Mouse (Mus musculus) adrenal gland, postnatal 14 days (tissue): ENCODE results near the gene Adgrf1. TPM values are rescaled to one million over a fixed set of nuclear protein-coding genes. Genes with fewer than 3 reads are reported as not detected.
A peak's percentile ranks its signal among the peaks of the same experiment; 100 is the strongest.

ENCODE experiments used
- DNase-seq: peaks from one replicate; pipeline ENCODE4 v3.0.0; 2021; ENCODE audit warnings: mixed read lengths
- long read RNA-seq, 2 experiments: library from polyadenylated mRNA; stranded (forward); transcript quantifications; one replicate each; pipeline ENCODE4 v2.0.0; 2021
- total RNA-seq: library from RNA; stranded (reverse); gene quantifications from 2 replicates; pipeline ENCODE4 v1.2.3, GENCODE M21; 2021

Adgrf1 gene
- 0.11 and 0.82 TPM in 2 replicates for total RNA-seq
- long read RNA-seq, experiment 1, result 0 reads
- long read RNA-seq, experiment 2, result 0 reads

DNA sequence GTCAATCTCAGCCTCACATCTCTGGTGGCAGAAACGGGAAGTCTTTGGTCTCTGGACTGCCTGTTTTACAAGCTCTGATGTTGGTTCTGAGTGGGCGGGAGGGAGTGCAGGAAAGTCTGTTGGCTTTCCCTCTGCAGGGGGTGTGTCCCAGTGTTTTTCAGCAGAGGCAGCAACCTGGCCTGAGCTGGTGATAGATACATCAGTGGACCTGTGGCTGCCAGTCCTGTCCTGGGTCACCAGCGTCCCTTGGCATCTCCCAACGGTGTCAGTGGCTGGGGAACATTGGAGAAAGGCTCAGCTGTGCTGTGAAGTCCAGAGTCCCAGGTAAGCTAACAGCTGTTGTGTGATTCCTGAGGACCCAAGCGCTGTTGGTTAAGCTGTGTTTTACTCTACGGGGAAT lies at the start of gene Adgrf1:
Gene Adgrf1 (plus strand): TSS at position 169 of the 400 bp plus-strand sequence.
- no peak for DNase-seq

DNA sequence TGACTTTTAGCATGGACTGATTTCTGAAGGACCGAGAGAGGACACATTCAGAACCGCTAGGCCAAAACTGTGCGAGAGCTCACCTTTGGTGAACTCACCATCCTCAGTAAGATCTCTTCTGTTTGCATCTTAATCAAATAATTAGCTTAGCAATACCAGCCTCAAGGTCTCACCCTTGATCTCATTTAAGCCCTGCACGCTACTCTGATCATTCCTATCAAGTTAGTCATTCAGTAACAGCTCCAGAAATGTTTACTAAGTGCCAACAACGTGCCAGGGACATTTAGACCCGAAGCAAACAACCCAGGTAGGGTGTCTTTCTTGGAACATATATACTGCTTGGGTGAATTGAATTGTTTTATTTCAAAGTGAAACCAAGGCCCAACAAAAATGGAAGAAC lies 44.0 kb upstream of the Adgrf1 start:
- DNase-seq, result no peak

GRCm38 (mm10) chr17:43229621-43230513 lies 40.3 kb upstream of the Adgrf1 start:
- DNase-seq, result peak; percentile 74

DNA sequence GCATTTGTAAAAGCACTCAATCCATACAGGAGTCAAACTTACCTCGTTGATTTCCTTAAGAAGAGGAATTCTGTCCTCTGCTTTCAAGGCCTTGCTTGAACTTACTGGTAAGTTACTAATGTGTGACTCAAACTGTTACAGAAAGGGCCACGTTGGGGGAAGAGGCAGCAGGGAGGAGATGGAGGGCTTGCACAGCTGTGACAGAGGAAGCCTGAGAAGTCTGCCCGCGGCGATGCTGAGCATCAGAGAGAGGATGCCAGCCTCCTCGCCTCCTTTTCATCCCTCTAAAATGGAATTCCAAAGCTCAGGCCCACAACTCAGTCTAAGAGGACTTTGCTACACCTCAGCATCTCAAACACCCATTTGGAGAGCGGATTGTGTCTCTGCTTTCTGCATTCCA lies 39.3 kb upstream of the Adgrf1 start:
- DNase-seq, result no peak

DNA sequence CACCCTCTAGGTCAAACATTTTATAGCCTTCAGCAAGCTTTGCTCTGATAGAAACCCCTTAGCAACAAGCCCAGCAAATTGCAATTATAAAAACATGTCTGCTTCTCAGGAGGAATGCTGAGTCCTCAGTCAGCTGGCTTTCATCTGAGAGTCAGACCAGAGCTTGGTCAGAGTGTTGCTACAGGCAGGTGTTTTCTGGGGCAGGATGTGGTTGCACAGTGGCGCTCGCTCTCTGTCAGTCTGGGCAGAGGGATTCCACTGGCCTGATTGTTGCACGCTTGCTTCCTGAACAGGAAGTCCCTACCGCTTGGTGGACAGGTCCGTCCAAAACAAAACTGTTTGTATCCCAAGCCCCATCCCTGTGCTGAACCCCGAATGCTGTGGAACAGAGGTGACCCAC lies 37.4 kb upstream of the Adgrf1 start:
- DNase-seq, result no peak

GRCm38 (mm10) chr17:43236656-43237250 lies 33.4 kb upstream of the Adgrf1 start:
- no peak for DNase-seq

DNA sequence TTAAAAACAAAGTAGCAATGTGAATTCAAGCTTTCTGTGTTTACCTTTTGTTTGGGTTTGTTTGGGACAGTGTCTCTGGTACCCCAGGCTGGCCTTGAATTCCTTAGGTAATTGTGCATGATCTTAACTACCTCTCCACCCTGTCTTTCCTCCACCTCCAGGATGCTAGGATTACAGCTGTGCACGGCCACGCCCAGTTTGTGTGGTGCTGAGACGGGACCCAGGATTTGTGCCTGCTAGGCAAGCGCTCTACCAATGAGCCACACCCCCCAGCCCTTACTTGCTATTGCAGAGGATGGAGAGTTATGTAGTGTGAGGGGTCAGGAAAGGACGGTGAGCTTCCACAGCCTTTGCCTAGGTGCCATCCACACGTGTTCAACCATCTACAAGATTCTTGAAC lies 31.1 kb upstream of the Adgrf1 start:
- DNase-seq, result no peak

- DNase-seq, result peak; percentile 86
Observed at GRCm38 (mm10) chr17:43241134-43241533, 29.0 kb upstream of the Adgrf1 start.

GRCm38 (mm10) chr17:43242609-43243008 lies 27.5 kb upstream of the Adgrf1 start:
- DNase-seq, result no peak

DNA sequence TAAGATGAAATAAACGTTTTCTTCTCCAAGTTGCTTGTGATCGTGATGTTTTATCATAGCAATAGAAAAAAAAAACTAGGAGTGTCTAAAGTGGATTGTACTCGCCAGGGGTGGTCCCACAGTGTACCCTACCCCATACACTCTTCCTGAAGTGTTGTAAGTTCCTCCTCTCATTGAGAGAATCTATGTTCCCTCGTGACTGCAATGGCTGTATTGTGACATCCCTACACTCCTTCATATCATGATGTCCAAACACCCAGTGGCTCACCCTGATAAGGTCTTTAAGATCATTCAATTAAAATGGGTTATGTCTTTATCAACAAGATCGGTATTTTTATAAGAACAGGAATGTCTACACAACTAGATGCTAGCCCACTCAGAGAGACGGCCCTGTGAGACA lies 24.8 kb upstream of the Adgrf1 start:
- DNase-seq, result no peak

GRCm38 (mm10) chr17:43247245-43247644 lies 22.9 kb upstream of the Adgrf1 start:
- no peak for DNase-seq

DNA sequence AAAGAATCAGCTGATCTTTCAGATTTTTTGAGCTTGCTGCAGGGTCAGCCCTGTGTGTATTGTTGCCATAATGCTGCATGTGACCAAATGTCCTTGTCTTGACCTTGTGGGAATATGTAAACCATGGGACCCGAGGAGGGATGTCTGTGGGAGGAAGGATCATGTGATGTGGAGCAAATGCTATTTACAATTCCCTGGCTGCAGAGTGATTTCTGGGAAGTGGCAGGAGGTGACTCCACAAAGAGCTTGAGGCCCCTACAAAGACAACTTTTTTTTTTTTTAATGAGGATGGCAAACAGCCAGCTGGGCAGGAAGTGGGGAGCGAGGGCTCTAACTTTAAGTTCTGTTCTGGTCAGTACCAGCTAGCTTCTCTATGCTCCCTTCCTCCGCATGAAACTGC lies 20.5 kb upstream of the Adgrf1 start:
- no peak for DNase-seq

DNA sequence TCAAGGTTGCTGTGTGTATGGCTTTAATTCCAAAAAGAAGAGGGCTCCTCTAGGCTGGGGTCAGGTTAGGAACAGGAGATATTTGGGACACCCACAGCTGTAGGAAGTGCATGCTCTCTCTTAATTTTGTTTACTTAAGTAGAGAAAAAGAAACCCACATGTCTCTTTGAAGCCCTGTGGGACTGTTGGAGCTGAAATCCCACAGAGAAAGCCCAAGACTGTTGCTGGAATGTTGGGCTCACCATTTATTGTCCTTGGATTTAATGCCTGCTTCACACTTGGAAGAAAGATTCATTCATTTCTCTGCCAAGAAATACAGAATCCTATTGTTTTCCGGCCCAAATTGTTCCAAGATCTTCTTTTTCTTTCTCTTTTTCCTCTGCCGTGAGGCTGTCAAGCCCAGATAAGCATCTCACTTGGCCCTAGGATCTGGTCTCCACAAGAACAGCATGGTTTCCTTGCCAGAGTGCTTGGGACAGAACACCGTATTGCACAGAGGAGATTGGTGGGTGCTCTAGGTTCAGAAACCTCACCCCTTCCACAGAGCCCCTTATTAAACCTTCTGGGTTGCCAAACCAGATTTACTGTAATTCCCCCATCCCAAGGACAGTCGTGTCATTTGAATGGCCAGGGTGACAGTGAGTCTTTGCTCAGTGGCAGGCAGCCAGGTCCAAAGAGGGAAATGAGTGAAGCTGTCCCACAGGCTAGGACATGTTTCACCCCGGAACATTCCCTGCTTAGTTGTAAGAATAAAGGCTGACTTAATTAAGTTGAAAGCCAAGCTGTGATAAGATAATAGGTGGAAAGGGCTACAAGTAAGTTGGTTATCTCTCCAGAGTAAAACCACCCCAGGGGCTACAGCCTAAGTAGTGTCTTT lies 18.6 kb upstream of the Adgrf1 start:
- DNase-seq, result peak; percentile 75

GRCm38 (mm10) chr17:43252846-43253245 lies 17.3 kb upstream of the Adgrf1 start:
- no peak for DNase-seq

DNA sequence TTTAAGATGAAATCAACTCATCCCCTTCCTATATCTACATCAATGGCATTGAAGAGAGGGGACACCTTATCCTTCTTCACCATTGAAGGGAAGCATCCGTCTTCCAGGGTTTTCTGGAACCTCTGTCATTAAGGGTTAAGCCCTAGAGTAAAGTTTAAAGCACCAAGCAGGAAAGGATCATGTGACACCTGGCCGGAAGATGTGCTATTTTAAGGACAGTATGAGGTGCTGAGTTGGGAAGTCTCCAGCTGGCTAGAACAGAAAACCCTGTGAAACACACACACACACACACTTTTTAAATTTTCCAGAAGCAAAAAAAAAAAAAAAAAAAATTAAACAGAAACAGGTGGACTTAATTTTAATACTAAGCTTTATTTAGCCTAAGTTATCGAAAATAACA lies 15.9 kb upstream of the Adgrf1 start:
- no peak for DNase-seq

- no peak for DNase-seq
Observed at GRCm38 (mm10) chr17:43256536-43257135, 13.5 kb upstream of the Adgrf1 start.

GRCm38 (mm10) chr17:43257699-43258098 lies 12.4 kb upstream of the Adgrf1 start:
- peak; percentile 24 for DNase-seq

GRCm38 (mm10) chr17:43261937-43262336 lies 8.2 kb upstream of the Adgrf1 start:
- no peak for DNase-seq

- no peak for DNase-seq
Observed at GRCm38 (mm10) chr17:43264739-43265138, 5.4 kb upstream of the Adgrf1 start.

DNA sequence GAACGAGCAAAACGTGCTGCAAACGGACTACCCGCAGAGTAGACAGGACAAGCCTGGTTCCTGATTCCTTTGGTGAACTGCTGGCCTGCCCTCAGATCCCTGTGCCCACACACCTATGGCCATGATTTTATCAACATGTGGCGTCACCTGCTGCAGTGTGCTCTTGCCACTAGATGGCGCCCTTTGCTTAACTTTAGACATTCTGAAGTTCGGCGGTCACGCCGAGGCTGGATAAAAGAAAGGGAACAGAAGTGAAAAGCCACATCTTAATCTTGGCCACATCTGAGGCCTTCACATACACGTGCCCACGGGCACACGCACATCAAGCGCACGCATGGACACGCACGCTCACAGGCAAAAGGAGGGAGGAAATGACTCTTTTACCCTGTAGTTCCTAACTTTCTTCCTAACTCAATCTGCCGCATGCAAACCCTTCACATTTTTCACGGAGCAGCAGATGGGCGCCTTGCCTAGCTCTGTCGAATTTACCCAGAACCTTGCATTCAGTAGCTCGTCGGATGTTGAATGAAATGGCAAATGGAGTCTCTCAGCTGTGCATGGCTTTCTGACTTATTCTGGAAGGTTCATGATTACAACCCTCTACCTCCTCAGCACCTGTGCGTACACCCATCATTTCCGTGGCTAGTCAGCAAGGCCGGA lies 4.8 kb upstream of the Adgrf1 start:
- peak; percentile 83 for DNase-seq

- DNase-seq, result no peak
Observed at GRCm38 (mm10) chr17:43265944-43266343, 4.2 kb upstream of the Adgrf1 start.

DNA sequence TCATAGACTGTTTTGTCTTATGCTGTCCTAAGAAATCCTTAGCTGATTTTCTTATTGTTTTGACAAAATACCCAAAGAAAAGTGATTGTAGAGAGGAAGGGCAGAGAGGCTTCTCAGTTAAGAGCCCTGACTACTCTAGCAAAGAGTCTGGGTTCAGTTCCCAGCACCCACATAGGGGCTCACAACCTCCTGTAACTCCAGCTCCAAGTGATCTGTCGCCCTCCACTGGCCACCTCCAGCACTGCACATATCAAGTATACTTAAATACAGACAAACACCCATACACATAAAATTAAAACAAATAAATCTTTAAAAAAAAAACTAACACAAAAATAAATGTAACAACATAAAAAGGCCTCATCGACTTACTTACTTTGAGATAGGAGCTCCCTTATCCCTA lies 3.5 kb upstream of the Adgrf1 start:
- no peak for DNase-seq
